Mouse (Mus musculus) erythroid progenitor cell, adult 5-6 weeks (primary cell): ENCODE measurements around the gene Stk32c. TPM values are rescaled to one million over a fixed set of nuclear protein-coding genes. Genes with fewer than 3 reads are reported as not detected.

ENCODE experiments used
- ATAC-seq: replicated peaks from 2 replicates; pipeline ENCODE4 v1.8.0; 2016; ENCODE audit warnings: moderate number of reproducible peaks, mild to moderate bottlenecking, moderate TSS enrichment, inconsistent platforms; ENCODE audit not compliant: poor library complexity, low FRiP score, severe bottlenecking
- total RNA-seq, 2 experiments: library from RNA; stranded (forward) in 1 of 2; stranded (reverse) in 1 of 2; fragments of 150-400 nt in 1 of 2; fragments of 186-747, 209-891 nt in 1 of 2; gene quantifications; 2 replicates each; pipeline versions ENCODE4 v1.2.3 to v1.2.4; 2015 to 2017; ENCODE audit warnings: low replicate concordance in 2 of 2

The Stk32c gene
- total RNA-seq, 2 experiments from 2014 or later: not detected

DNA sequence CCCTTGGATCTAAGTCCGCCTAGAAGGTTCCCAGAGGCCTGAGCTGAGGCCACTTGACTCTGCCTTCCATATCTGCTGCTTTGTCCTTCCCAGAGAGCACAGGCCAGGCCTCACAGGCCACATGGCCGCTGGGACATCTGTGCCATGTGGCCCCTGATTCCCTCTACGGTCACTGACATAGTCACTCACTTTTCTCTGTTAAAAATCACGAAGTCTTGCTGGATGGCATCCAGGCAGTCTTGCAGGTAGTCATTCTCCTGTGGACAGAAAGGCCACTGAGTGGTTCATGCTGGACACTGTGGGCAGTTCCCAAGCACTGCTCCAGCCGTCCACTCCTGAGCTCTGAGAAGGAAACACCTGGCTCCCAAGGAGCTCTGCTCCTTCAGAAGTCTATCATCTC is 108.0 kb downstream of the Stk32c start:
- no peak for ATAC-seq

DNA sequence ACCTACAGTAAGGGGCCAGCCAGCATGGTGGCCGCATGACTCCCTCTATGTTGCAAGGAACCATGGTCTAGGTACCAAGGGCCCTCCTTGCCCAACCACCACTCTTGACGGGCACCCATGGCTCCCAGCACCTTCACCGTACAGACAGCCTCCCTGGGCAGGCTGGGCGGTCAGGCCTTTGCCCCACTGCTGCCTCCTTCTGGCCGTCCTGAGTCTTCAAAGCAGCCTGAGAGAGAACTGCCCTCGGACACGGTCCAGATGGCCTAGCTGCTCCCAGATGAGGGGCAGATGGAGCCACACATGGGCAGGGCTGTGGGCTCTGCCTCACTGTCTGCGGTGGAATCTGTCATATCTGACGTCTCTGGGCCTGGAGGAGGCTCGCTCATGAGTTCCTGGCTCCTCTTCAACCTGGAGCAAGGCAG is 109.1 kb downstream of the Stk32c start:
- no peak for ATAC-seq

- ATAC-seq: no peak
Measured at GRCm38 (mm10) chr7:139101826-139102225, 111.3 kb downstream of the Stk32c start.

DNA sequence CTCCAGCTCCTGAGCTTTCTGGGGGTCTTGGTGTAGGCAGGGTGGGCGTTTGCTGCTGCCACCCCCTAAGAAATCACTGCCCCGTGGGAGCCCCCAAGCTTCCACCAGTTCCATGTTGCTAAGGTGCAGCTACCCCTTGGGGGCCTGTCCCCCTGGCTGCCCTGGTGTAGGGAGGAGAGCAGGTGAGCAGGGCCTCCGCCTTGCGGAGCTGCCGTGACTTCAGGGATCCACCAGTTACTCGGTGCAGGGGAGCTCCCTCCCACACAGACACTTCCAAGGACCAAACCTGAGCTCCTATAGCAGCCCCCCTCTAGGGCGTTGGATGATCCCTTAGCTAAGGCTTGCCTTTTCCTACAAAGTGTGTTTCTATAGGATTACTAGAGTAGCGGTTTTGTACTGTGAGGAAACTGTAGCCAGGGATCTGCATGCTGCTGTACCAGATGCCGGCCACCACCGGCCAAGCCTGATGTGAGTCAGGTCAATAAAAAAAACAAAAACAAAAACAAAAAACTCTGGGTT is 111.8 kb downstream of the Stk32c start:
- ATAC-seq: no peak

DNA sequence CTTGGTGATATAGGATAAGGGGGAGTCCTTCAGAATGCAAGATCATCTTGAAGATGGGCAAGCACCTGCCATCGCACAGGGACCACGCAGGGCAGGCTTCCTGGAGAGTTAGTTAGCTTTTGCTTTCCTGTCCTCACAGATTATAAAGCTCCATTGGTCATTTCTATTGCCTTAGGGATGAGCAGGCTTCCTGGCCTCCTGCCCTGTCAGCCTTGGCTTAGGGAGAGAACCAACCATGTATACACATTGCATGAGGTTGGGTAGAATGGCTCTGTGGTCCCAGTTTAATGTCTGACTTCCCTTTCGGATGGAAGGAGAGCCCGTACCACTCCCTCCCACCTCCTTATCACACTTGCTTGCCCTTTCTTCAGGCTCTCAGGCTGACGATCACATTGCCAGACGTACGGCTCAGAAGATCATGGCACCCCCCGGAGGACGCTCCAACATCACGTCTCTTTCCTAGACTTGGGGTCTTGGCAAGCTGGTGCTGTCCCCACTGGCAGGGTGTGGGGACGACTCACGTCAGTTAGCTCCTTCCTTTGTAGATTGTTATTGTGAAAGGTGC is 112.5 kb downstream of the Stk32c start:
- ATAC-seq: no peak

GRCm38 (mm10) chr7:139096399-139096798 is 116.7 kb downstream of the Stk32c start:
- no peak for ATAC-seq

DNA sequence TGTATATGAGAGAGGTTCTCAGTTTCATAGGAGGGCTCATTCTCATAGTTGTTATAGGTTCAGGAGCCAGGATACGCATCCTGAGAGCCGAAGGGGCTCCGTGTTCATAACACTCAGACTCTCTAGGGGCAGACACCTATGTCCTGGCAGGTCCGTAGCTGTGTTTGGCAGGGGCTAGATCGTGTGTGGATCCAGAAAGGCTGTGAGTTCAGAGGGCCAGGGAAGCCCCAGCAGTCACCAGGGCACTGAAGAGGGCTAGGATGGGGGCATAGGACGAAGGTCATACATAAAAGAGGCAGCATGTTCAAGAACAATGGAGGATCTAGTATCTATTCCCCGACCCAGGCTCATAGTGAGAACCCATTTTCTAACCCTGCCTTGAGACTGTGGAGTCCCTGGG is 117.8 kb downstream of the Stk32c start:
- no peak for ATAC-seq

DNA sequence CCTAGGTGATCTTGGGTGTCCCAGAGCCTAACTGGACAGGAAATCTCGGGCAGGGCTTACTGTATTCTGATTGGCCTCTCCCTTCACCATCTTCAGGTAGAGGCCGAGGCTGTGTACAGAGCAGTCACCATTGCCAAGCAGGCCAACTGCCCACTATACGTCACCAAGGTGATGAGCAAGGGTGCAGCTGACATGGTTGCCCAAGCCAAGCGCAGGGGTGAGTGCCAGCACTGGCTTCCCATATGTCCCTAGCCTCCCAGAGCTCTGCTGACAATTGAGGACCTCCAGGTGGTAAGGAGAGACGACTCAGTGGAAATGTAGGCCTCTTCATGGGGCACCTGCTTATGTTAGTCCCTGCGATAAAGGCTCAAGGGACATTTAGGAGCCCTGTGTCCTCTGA is 118.3 kb downstream of the Stk32c start:
- no peak for ATAC-seq

- no peak for ATAC-seq
Measured at GRCm38 (mm10) chr7:139093781-139094180, 119.3 kb downstream of the Stk32c start.

GRCm38 (mm10) chr7:139093124-139093523 is 120.0 kb downstream of the Stk32c start:
- ATAC-seq: no peak

- ATAC-seq: no peak
Measured at GRCm38 (mm10) chr7:139092676-139093075, 120.4 kb downstream of the Stk32c start.

- ATAC-seq: no peak
Measured at GRCm38 (mm10) chr7:139091681-139092080, 121.4 kb downstream of the Stk32c start.

GRCm38 (mm10) chr7:139089892-139090874 is 122.9 kb downstream of the Stk32c start:
- no peak for ATAC-seq

DNA sequence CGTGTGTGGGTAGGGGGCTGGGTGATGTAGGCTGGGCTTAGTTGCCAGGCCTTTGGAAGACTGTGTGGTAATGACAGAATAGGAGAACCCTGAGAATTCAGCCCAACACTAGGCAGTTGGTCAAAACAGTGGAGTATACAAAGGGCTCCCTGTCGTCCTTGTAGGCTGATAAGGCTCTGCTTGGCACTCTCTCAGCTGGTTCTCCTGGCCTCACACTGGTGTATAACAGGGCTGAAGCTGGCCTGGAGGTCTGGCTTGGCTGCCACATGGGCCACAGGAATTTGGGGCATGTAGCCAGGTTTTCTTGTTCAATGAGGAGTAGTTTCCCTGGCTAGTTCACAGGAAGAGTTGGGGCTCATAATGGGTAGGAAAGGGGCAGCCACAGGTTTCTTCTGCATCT is 125.3 kb downstream of the Stk32c start:
- ATAC-seq: no peak

- ATAC-seq: no peak
Measured at GRCm38 (mm10) chr7:139086195-139087158, 126.6 kb downstream of the Stk32c start.

DNA sequence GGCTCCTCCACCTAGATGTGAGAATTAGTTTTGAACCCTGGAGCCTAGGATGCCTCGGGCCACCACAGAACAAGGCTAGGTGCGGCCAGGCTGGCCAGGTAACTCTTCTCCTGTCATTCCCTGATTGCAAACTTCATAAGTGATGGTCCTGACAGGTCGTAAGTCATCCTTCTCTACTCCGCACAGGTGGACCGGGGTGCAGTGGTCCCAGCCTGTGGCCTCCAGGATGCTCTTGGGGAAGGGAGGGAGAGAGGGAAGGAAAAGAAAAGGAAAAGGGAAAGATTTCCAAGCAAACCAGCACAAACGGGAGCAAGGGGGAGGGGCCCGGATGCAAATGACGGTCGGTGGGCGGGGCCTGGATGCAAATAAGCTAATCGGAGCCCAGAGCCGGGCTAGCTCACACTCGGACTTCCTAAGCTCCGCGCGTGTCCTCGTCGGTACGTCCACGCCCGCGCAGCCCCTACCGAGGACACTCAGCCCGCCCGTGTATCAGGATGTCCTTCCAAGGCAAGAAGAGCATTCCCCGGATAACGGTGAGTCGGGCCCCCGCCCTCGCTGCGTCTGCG is 127.4 kb downstream of the Stk32c start, which contains the start of gene Dpysl4:
Gene Dpysl4, plus strand, starts transcription at position 373 of the 566 bp plus-strand sequence.
- no peak for ATAC-seq

GRCm38 (mm10) chr7:139084316-139084715 is 128.8 kb downstream of the Stk32c start:
- no peak for ATAC-seq

- no peak for ATAC-seq
Measured at GRCm38 (mm10) chr7:139082281-139082680, 130.8 kb downstream of the Stk32c start.

GRCm38 (mm10) chr7:139081158-139081557 is 131.9 kb downstream of the Stk32c start:
- no peak for ATAC-seq
